Mouse (Mus musculus) kidney, adult 18-20 months (tissue): ENCODE results near the gene Gm17535.
"Not testable (repeated sequence)": the region's sequence is repeated elsewhere in the genome, so short reads cannot be mapped to it uniquely, and the experiment has no call there.

ENCODE experiments used
- DNase-seq: peaks from one replicate; pipeline ENCODE4 v3.0.0; 2021

The Gm17535 gene

DNA sequence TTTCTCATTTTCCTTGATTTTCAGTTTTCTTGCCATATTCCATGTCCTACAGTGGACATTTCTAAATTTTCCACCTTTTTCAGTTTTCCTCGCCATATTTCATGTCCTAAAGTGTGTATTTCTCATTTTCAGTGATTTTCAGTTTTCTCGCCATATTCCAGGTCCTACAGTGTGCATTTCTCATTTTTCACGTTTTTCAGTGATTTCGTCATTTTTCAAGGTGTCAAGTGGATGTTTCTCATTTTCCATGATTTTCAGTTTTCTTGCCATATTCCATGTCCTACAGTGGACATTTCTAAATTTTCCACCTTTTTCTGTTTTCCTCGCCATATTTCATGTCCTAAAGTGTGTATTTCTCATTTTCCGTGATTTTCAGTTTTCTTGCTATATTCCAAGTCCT, 8.7 kb upstream of the Gm17535 start:
- DNase-seq, result peak; percentile 25

DNA sequence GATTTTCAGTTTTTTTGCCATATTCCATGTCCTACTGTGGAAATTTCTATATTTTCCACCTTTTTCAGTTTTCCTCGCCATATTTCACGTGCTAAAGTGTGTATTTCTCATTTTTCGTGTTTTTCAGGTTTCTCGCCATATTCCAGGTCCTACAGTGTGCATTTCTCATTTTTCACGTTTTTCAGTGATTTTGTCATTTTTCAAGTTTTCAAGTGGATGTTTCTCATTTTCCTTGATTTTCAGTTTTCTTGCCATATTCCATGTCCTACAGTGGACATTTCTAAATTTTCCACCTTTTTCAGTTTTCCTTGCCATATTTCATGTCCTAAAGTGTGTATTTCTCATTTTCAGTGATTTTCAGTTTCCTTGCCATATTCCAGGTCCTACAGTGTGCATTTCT, 8.3 kb upstream of the Gm17535 start:
- not testable (repeated sequence) for DNase-seq

DNA sequence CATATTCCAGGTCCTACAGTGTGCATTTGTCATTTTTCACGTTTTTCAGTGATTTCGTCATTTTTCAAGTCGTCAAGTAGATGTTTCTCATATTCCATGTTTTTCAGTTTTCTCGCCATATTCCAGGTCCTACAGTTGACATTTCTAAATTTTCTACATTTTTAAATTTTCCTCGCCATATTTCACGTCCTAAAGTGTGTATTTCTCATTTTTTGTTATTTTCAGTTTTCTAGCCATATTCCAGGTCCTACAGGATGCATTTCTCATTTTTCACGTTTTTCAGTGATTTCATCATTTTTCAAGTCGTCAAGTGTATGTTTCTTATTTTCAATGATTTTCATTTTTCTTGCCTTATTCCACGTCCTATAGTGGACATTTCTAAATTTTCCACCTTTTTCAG, 7.7 kb upstream of the Gm17535 start:
- not testable (repeated sequence) for DNase-seq

GRCm38 (mm10) chr9:3027200-3027599, 7.2 kb upstream of the Gm17535 start:
- DNase-seq, result not testable (repeated sequence)

DNA sequence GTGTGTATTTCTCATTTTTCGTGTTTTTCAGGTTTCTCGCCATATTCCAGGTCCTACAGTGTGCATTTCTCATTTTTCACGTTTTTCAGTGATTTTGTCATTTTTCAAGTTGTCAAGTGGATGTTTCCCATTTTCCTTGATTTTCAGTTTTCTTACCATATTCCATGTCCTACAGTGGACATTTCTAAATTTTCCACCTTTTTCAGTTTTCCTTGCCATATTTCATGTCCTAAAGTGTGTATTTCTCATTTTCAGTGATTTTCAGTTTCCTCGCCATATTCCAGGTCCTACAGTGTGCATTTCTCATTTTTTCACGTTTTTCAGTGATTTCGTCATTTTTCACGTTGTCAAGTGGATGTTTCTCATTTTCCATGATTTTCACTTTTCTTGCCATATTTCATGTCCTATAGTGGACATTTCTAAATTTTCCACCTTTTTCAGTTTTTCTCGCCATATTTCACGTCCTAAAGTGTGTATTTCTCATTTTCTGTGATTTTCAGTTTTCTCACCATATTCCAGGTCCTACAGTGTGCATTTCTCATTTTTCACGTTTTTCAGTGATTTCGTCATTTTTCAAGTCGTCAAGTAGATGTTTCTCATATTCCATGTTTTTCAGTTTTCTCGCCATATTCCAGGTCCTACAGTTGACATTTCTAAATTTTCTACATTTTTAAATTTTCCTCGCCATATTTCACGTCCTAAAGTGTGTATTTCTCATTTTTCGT, 5.0 kb upstream of the Gm17535 start:
- not testable (repeated sequence) for DNase-seq

- DNase-seq, result not testable (repeated sequence)
Observed at GRCm38 (mm10) chr9:3030677-3031318, 3.6 kb upstream of the Gm17535 start.

- DNase-seq, result not testable (repeated sequence)
Observed at GRCm38 (mm10) chr9:3036577-3036976, 2.2 kb downstream of the Gm17535 start, which contains the start of gene Gm10715. Gene Gm10715 (plus strand): TSS chr9:3036877.

- not testable (repeated sequence) for DNase-seq
Observed at GRCm38 (mm10) chr9:3038161-3038560, 3.8 kb downstream of the Gm17535 start.
